Mouse (Mus musculus) left cerebral cortex, adult 2 months (tissue): ENCODE data around the gene Efna2. TPM values are rescaled to one million over a fixed set of nuclear protein-coding genes. Genes with fewer than 3 reads are reported as not detected.

Source experiments
- DNase-seq, 2 experiments: peaks; one replicate each; pipeline ENCODE4 v3.0.0; 2021 to 2022; ENCODE audit warnings: low spot score in 2 of 2, mixed read lengths in 1 of 2; ENCODE audit errors: extremely low spot score in 1 of 2
- H3K27ac ChIP-seq: fragments of 200-600 bp; 2 replicates; pipeline ENCODE4 v1.8.1; 2022
- H3K4me3 ChIP-seq: fragments of 200-600 bp; 2 replicates; pipeline ENCODE4 v1.8.1; 2022
- CTCF ChIP-seq: fragments of 200-600 bp; IDR thresholded peaks from 2 replicates; pipeline ENCODE4 v1.8.1; 2022; ENCODE audit warnings: antibody characterized with exemption, mild to moderate bottlenecking, moderate library complexity
- intact Hi-C: fragments of 180-260 bp; cut with DNase I; formaldehyde crosslinking; loops from one replicate; pipeline ENCODE4 v1.15.1; 2025
- total RNA-seq, 2 experiments: library from RNA; stranded (reverse); gene quantifications; 2 replicates each; pipeline ENCODE4 v1.2.3; 2021

Efna2 gene
- total RNA-seq, 2 experiments from 2014 or later = 6.8 to 7.2 TPM

GRCm38 (mm10) chr10:80136952-80137625 is 42.2 kb upstream of the Efna2 start:
- intact Hi-C loops = no loop called here
- peak; percentile 70 to 74 for DNase-seq
- peak overlapping the region; percentile 52 for H3K4me3 ChIP-seq
- H3K27ac ChIP-seq = peak overlapping the region; percentile 93
- TF ChIP-seq CTCF = no peak

DNA sequence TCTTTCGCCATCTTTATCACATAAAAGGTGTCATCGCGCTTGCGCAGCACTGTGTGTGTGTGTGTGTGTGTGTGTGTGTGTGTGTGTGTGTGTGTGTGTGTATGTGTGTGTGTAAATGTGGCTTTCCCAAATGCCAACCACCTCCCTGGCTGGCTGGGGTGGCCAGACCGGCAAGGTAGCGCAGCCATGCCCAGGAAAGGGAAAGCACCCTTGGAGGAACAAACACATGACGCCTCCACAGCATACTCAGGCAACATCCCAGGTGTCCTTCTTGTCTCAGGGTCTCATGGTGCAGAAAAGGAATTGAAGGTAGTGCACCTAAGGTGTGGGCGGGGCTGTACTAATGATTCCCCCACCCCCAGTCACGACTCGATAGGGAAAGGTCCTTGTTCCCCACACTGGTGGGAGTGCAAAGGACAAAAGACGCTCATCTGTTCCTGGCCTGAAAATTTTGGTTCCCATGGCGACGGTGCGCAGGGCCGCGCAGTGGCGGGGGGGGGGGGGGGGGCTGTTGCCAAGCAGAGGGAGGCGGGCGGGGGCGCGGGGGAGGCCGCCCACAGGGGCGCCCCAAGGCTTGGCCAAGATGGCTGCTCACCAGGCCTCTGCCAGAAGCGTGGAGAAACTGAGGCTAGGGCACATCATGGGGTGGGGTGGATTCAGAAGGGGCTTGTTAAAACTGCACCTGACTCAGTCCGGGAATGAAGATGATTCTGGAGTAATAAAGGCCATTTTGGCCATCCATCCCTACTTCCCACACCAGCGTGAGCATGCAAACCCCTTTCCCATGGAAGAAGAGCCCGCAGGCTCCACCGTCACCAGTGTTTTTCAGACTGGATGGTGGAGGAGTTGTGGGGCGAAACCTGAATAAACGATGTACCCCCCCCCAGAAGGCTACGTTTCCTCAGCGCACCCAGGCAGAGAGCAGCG is 41.4 kb upstream of the Efna2 start:
- TF ChIP-seq CTCF = no peak
- peak; percentile 58 to 62 for DNase-seq
- peak overlapping the region; percentile 73 for H3K4me3 ChIP-seq
- H3K27ac ChIP-seq = peak overlapping the region; percentile 99
- intact Hi-C loops = no loop called here

DNA sequence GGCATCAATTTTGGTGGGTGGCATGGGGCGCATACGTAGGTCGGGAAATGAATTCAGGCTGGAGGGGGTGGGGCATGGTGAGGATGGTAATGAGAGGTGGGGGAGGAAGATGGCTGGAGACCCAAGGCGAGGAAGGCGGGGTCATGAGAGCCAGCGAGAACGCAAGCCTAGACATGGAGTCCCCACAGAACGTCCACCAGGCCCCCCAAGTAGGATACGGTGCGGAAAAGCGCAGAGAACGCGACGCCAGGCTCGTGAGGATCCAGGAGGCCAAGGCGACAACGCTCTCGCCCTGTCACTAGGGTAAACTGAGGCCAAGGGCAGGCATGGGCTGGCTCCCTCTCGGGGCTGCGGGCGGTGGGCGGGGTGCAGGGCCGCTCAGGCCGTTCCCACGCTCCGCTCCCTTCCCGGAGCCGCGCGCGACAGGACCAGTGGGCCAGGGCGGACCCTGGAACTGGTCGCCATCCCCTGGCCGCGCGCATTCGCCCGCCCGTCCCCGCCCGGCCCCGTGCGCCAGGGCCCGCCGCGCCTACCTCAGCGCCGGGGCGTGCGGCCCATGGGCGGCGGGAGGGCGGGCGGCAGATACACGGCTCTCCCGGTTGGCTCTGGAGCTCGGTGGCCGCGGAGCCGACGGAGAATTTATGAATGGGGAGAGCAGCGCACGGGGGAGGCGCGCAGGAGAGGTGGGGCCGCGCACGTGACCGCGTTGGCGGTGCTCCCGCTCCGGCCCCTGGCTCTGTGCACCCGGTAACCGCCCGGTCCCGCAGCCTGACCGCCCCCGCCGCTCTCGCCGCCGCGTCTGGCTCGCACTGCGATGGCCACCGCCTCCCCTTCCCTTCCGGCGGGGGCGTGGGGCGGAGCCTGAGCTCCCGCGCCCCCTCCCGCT is 40.5 kb upstream of the Efna2 start, which contains the start of gene Atp5d:
Gene Atp5d, plus strand, starts transcription at position 80 of the 886 bp plus-strand sequence.
- intact Hi-C loops = loop anchor here (1.0 kb wide), 1 partner anchor 21 kb away; no protein-coding TSS in a partner anchor
- DNase-seq = peak; percentile 84
- Histone ChIP-seq H3K27ac (peak within 1 kb of the TSS; percentile 99), H3K4me3 (peak within 1 kb of the TSS; percentile 73)
- TF ChIP-seq CTCF = no peak

DNA sequence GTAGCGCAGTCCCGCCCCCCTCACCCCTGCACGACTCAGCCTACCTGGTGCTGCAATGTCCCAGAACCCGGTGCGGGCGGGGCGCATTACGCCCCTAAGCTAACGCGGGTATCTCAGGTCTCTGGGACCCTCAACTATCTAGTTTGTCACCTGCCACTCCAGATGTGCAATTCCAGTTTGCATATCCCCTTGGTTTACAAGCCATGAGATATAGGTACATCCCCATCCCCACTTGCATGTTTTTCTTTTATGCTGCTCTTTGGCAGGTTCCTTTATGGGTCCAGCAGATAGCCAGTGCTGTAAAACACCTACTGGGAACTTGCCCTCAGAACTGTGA is 39.9 kb upstream of the Efna2 start:
- TF ChIP-seq CTCF = no peak
- Histone ChIP-seq H3K27ac (peak overlapping the region; percentile 99), H3K4me3 (peak overlapping the region; percentile 73)
- DNase-seq = no peak
- intact Hi-C loops = loop anchor here (1.0 kb wide), 1 partner anchor 22 kb away; no protein-coding TSS in a partner anchor

DNA sequence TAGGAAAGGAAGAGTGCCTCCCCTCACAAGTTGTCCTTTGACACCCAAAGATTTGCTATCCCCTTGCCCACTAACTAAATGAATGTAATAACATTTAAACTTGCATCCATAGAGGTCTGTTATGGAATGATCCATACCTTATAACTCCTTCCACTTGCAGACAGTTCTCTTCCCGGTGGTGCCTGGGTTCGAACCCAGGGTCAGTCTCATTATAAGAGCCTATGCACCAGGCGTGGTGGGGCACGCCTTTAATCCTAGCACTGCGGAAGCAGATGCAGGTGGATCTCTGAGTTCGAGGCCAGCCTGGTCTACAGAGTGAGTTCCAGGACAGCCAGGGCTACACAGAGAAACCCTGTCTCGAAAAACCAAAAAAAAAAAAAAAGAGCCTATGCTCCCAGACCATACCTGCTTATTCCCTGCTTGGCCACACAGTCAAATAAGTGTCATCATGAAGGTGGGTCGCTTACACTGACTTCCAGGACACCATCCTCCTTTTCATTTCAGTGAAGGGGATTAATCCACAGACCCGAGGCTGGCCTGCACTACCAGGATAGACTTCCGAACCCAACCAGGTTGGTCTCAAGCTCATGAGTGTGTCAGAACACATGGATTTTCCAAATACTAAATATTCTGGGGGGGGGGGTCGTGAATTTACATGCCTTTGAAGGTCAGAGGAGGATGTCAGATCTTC is 39.2 kb upstream of the Efna2 start:
- Histone ChIP-seq H3K4me3 (no peak overlapping the region), H3K27ac (peak overlapping the region; percentile 99; the same call in 1 of the 2 replicates)
- no peak for DNase-seq
- intact Hi-C loops = loop anchor here (1.0 kb wide), 1 partner anchor 23 kb away; no protein-coding TSS in a partner anchor
- no peak for TF ChIP-seq CTCF

DNA sequence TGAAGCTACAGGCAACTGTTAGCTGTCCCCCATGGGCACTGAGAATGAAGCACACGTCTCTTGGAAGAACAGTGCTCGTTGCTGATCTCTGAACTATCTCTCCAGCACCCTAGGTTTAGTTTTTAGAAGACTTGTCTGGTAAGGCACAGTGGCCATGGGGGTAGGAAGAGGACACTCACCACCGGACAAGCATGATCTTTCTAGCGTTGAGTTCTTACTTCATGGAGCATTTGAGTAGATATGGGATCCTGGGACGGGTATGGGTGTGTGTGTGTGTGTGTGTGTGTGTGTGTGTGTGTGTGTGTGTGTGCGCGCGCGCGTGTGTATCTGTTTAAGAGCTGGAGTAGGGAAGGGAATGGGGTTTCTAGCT is 38.6 kb upstream of the Efna2 start, which contains the start of gene Cbarp:
Gene Cbarp, minus strand, starts transcription at position 170 of the 370 bp plus-strand sequence.
- TF ChIP-seq CTCF = no peak
- intact Hi-C loops = no loop called here
- DNase-seq = no peak
- H3K4me3 ChIP-seq = peak within 1 kb of the TSS; percentile 68
- H3K27ac ChIP-seq = peak within 1 kb of the TSS; percentile 99

- peak; percentile 98 to 99 for DNase-seq
- intact Hi-C loops = no loop called here
Measured at GRCm38 (mm10) chr10:80141243-80141642, 38.0 kb upstream of the Efna2 start.

DNA sequence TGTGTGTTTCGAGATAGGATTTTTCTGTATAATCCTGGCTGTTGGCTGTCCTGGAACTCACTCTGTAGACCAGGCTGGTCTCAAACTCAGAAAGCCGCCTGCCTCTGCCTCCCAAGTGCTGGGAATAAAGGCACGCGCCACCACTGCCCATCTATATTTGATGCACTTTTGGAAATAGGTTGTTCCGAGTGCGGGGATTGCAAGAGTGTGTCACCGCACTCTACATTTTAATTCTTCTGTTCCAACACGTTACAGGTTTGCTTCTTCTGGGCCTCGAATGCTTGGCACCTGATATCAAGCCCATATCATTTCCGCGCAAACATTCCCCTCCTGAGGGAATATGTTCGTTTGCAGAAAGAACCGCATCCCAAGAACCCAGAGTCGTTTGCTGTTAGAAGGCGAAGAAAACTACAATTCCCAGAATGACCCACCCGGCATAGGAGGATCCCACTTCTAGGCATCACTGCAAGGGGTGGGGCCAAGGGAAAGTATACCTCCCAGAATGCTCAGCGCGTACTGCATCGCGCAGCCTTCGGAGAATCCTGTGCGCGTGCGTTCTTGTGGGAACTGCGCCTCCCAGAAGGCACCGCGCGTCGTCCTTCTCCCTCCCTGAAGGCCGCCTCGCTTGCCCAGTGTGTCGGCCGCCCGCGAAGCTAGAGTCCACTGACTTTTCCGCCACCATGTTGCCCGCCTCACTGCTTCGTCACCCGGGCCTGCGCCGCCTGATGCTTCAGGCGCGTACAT is 37.3 kb upstream of the Efna2 start:
- peak; percentile 89 to 94 for DNase-seq
- no peak for TF ChIP-seq CTCF
- H3K4me3 ChIP-seq = peak overlapping the region; percentile 68
- H3K27ac ChIP-seq = peak overlapping the region; percentile 96
- intact Hi-C loops = no loop called here

More at GRCm38 (mm10) chr10:80141243-80141642, 38.0 kb upstream of the Efna2 start:
- TF ChIP-seq CTCF = peak; percentile 62
- Histone ChIP-seq H3K27ac (peak overlapping the region; percentile 96), H3K4me3 (peak overlapping the region; percentile 68)

DNA sequence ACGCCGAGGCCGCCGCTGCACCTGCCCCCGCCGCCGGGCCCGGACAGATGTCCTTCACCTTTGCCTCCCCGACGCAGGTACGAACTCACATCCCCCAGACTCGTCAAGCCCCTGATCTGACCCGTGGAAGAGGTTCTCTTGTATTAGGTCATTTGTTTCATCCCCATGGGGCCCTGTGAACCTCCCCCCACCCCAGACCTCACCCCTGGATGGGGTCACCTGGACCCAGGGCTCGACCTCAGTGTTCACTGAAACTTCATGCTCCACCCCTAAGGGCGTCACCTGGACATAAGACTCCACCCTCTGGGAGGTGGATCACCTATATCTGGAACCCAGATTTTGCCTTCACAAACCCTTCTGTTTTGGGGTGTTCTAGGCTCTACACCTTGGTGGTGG is 36.8 kb upstream of the Efna2 start:
- intact Hi-C loops = no loop called here
- Histone ChIP-seq H3K27ac (peak overlapping the region; percentile 96), H3K4me3 (peak overlapping the region; percentile 68)
- no peak for TF ChIP-seq CTCF
- no peak for DNase-seq

DNA sequence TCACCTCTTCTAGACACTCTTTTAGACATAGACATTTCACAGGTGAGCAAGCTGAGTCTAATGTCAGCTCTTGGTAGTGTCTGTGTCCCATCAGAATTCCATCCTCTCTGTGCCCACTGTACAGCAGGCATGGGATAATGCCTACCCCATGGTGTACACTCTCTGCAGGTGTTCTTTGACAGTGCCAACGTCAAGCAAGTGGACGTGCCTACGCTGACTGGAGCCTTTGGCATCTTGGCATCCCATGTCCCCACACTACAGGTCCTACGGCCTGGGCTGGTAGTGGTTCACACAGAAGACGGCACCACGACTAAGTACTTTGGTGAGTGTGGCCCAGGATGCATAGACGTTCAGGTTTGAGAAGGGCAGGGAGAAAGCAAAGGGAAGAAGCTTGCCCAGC is 35.6 kb upstream of the Efna2 start:
- intact Hi-C loops = no loop called here
- H3K27ac ChIP-seq = no peak overlapping the region
- DNase-seq = no peak
- peak overlapping the region; percentile 68 for H3K4me3 ChIP-seq
- no peak for TF ChIP-seq CTCF
